Mouse (Mus musculus): ENCODE data around the gene Sec22b. TPM values are rescaled to one million over a fixed set of nuclear protein-coding genes. Genes with fewer than 3 reads are reported as not detected.

The Sec22b gene
- polyA plus RNA-seq, 1 experiment from 2014 or later, result 104 TPM

GRCm38 (mm10) chr3:97946439-97946838 is 45.4 kb downstream of the Sec22b start:
- no peak overlapping the region for H3K4me3 ChIP-seq
- H3K4me2 ChIP-seq (replicated peaks), result no peak overlapping the region
- no peaks in the 10 kb centered on the region for H3K36me3 ChIP-seq
- ATAC-seq (replicated peaks), result no peak
- H3K27me3 ChIP-seq, result no peaks in the 10 kb centered on the region
- H3K4me1 ChIP-seq, result peaks cover 11% of the 10 kb centered on the region
- no peaks in the 10 kb centered on the region for H3K9me3 ChIP-seq
- WGBS, result 37% methylated on average over 4 of the region's 4 CpGs
- no peak overlapping the region for H3K9ac ChIP-seq (replicated peaks)
- H3K27ac ChIP-seq (replicated peaks), result no peak overlapping the region

GRCm38 (mm10) chr3:97948518-97948917 is 47.5 kb downstream of the Sec22b start:
- WGBS, result 84% methylated on average over 2 of the region's 2 CpGs
- H3K27ac ChIP-seq (replicated peaks), result no peak overlapping the region
- no peak for ATAC-seq (replicated peaks)
- H3K4me2 ChIP-seq (replicated peaks), result no peak overlapping the region
- no peaks in the 10 kb centered on the region for H3K27me3 ChIP-seq
- H3K4me3 ChIP-seq, result no peak overlapping the region
- no peaks in the 10 kb centered on the region for H3K4me1 ChIP-seq
- H3K9me3 ChIP-seq, result no peaks in the 10 kb centered on the region
- H3K36me3 ChIP-seq, result no peaks in the 10 kb centered on the region
- no peak overlapping the region for H3K9ac ChIP-seq (replicated peaks)

GRCm38 (mm10) chr3:97949946-97950345 is 49.0 kb downstream of the Sec22b start:
- Histone ChIP-seq H3K9me3 (no peaks in the 10 kb centered on the region), H3K4me3 (no peak overlapping the region), H3K4me1 (no peaks in the 10 kb centered on the region), H3K9ac (replicated peaks) (no peak overlapping the region), H3K27ac (replicated peaks) (no peak overlapping the region), H3K36me3 (no peaks in the 10 kb centered on the region), H3K4me2 (replicated peaks) (no peak overlapping the region), H3K27me3 (no peaks in the 10 kb centered on the region)
- no peak for ATAC-seq (replicated peaks)
- WGBS, result 73% methylated on average over 5 of the region's 5 CpGs

- Histone ChIP-seq H3K4me3 (no peak overlapping the region), H3K9me3 (no peaks in the 10 kb centered on the region), H3K9ac (replicated peaks) (no peak overlapping the region), H3K4me2 (replicated peaks) (no peak overlapping the region), H3K36me3 (no peaks in the 10 kb centered on the region), H3K27ac (replicated peaks) (no peak overlapping the region), H3K27me3 (no peaks in the 10 kb centered on the region), H3K4me1 (no peaks in the 10 kb centered on the region)
- WGBS, result 86% methylated on average over 3 of the region's 3 CpGs
- ATAC-seq (replicated peaks), result no peak
Measured at GRCm38 (mm10) chr3:97951134-97951533, 50.1 kb downstream of the Sec22b start.

GRCm38 (mm10) chr3:97953196-97953595 is 52.2 kb downstream of the Sec22b start:
- Histone ChIP-seq H3K9ac (replicated peaks) (no peak overlapping the region), H3K27me3 (no peaks in the 10 kb centered on the region), H3K9me3 (no peaks in the 10 kb centered on the region), H3K36me3 (no peaks in the 10 kb centered on the region), H3K27ac (replicated peaks) (no peak overlapping the region), H3K4me3 (no peak overlapping the region), H3K4me1 (no peaks in the 10 kb centered on the region), H3K4me2 (replicated peaks) (no peak overlapping the region)
- ATAC-seq (replicated peaks), result no peak
- WGBS, result 70% methylated on average over 2 of the region's 2 CpGs

- ATAC-seq (replicated peaks), result no peak
- H3K36me3 ChIP-seq, result no peaks in the 10 kb centered on the region
- H3K27ac ChIP-seq (replicated peaks), result no peak overlapping the region
- 62% methylated on average over 6 of the region's 6 CpGs for WGBS
- no peak overlapping the region for H3K4me3 ChIP-seq
- no peak overlapping the region for H3K4me2 ChIP-seq (replicated peaks)
- no peak overlapping the region for H3K9ac ChIP-seq (replicated peaks)
- no peaks in the 10 kb centered on the region for H3K9me3 ChIP-seq
- no peaks in the 10 kb centered on the region for H3K4me1 ChIP-seq
- H3K27me3 ChIP-seq, result no peaks in the 10 kb centered on the region
Measured at GRCm38 (mm10) chr3:97956322-97956721, 55.3 kb downstream of the Sec22b start.

- Histone ChIP-seq H3K4me3 (no peak overlapping the region), H3K27ac (replicated peaks) (no peak overlapping the region), H3K9ac (replicated peaks) (no peak overlapping the region), H3K4me2 (replicated peaks) (no peak overlapping the region), H3K27me3 (no peaks in the 10 kb centered on the region), H3K36me3 (no peaks in the 10 kb centered on the region), H3K9me3 (no peaks in the 10 kb centered on the region), H3K4me1 (no peaks in the 10 kb centered on the region)
- 69% methylated on average over 1 of the region's 1 CpGs for WGBS
- ATAC-seq (replicated peaks), result no peak
Measured at GRCm38 (mm10) chr3:97956926-97957325, 55.9 kb downstream of the Sec22b start.

GRCm38 (mm10) chr3:97960783-97961594 is 60.0 kb downstream of the Sec22b start:
- no peak overlapping the region for H3K4me2 ChIP-seq (replicated peaks)
- H3K4me1 ChIP-seq, result no peaks in the 10 kb centered on the region
- H3K27me3 ChIP-seq, result no peaks in the 10 kb centered on the region
- H3K4me3 ChIP-seq, result no peak overlapping the region
- no peak; the same call in 1 of the 2 replicates for ATAC-seq (replicated peaks)
- no peak overlapping the region for H3K27ac ChIP-seq (replicated peaks)
- WGBS, result 54% methylated on average over 14 of the region's 14 CpGs
- no peak overlapping the region for H3K9ac ChIP-seq (replicated peaks)
- H3K36me3 ChIP-seq, result no peaks in the 10 kb centered on the region
- no peaks in the 10 kb centered on the region for H3K9me3 ChIP-seq

- 72% methylated on average over 6 of the region's 6 CpGs for WGBS
Measured at GRCm38 (mm10) chr3:97961962-97962361, 61.0 kb downstream of the Sec22b start.

GRCm38 (mm10) chr3:97964878-97965353 is 63.9 kb downstream of the Sec22b start:
- ATAC-seq (replicated peaks), result no peak
- no peak overlapping the region for H3K4me3 ChIP-seq
- H3K27ac ChIP-seq (replicated peaks), result no peak overlapping the region
- no peaks in the 10 kb centered on the region for H3K4me1 ChIP-seq
- no peak overlapping the region for H3K9ac ChIP-seq (replicated peaks)
- H3K27me3 ChIP-seq, result no peaks in the 10 kb centered on the region
- 87% methylated on average over 14 of the region's 14 CpGs for WGBS
- no peaks in the 10 kb centered on the region for H3K36me3 ChIP-seq
- no peaks in the 10 kb centered on the region for H3K9me3 ChIP-seq
- no peak overlapping the region for H3K4me2 ChIP-seq (replicated peaks)

More at GRCm38 (mm10) chr3:97961962-97962361, 61.0 kb downstream of the Sec22b start:
- no peak overlapping the region for H3K4me2 ChIP-seq (replicated peaks)
- no peaks in the 10 kb centered on the region for H3K27me3 ChIP-seq
- H3K4me1 ChIP-seq, result no peaks in the 10 kb centered on the region
- no peaks in the 10 kb centered on the region for H3K9me3 ChIP-seq
- H3K4me3 ChIP-seq, result no peak overlapping the region
- no peak for ATAC-seq (replicated peaks)
- H3K9ac ChIP-seq (replicated peaks), result no peak overlapping the region
- no peak overlapping the region for H3K27ac ChIP-seq (replicated peaks)
- no peaks in the 10 kb centered on the region for H3K36me3 ChIP-seq

- WGBS, result 69% methylated on average over 2 of the region's 2 CpGs
Measured at GRCm38 (mm10) chr3:97967627-97968026, 66.6 kb downstream of the Sec22b start.

GRCm38 (mm10) chr3:97968191-97968590 is 67.2 kb downstream of the Sec22b start:
- no peak for ATAC-seq (replicated peaks)
- no peak overlapping the region for H3K27ac ChIP-seq (replicated peaks)
- no peaks in the 10 kb centered on the region for H3K27me3 ChIP-seq
- 96% methylated on average over 2 of the region's 2 CpGs for WGBS
- H3K36me3 ChIP-seq, result no peaks in the 10 kb centered on the region
- no peaks in the 10 kb centered on the region for H3K9me3 ChIP-seq
- H3K4me2 ChIP-seq (replicated peaks), result no peak overlapping the region
- no peaks in the 10 kb centered on the region for H3K4me1 ChIP-seq
- H3K9ac ChIP-seq (replicated peaks), result no peak overlapping the region
- no peak overlapping the region for H3K4me3 ChIP-seq

More at GRCm38 (mm10) chr3:97967627-97968026, 66.6 kb downstream of the Sec22b start:
- Histone ChIP-seq H3K9ac (replicated peaks) (no peak overlapping the region), H3K27me3 (no peaks in the 10 kb centered on the region), H3K4me1 (no peaks in the 10 kb centered on the region), H3K9me3 (no peaks in the 10 kb centered on the region), H3K4me2 (replicated peaks) (no peak overlapping the region), H3K36me3 (no peaks in the 10 kb centered on the region), H3K4me3 (no peak overlapping the region), H3K27ac (replicated peaks) (no peak overlapping the region)
- no peak for ATAC-seq (replicated peaks)

GRCm38 (mm10) chr3:97969019-97969418 is 68.0 kb downstream of the Sec22b start:
- Histone ChIP-seq H3K9ac (replicated peaks) (no peak overlapping the region), H3K4me1 (no peaks in the 10 kb centered on the region), H3K4me3 (no peak overlapping the region), H3K27ac (replicated peaks) (no peak overlapping the region), H3K9me3 (no peaks in the 10 kb centered on the region), H3K27me3 (no peaks in the 10 kb centered on the region), H3K36me3 (no peaks in the 10 kb centered on the region), H3K4me2 (replicated peaks) (no peak overlapping the region)
- no peak for ATAC-seq (replicated peaks)
- 74% methylated on average over 1 of the region's 1 CpGs for WGBS

All from forebrain, embryonic 15.5 days (tissue).